Mouse (Mus musculus) myocyte (in vitro differentiated cells): ENCODE measurements around the gene Krtap4-1.

Experiments
- CEBPB ChIP-seq: IDR thresholded peaks from 2 replicates; pipeline ENCODE4 v1.6.1; 2011; ENCODE audit warnings: mild to moderate bottlenecking, moderate library complexity; ENCODE audit not compliant: poor library complexity, insufficient read depth, severe bottlenecking
- E2F4 ChIP-seq: IDR thresholded peaks from one replicate; pipeline ENCODE4 v1.6.1; 2011; ENCODE audit warnings: mild to moderate bottlenecking, control low read depth, moderate library complexity; ENCODE audit not compliant: insufficient read depth
- MAX ChIP-seq: IDR thresholded peaks from one replicate; pipeline ENCODE4 v1.6.1; 2011; ENCODE audit warnings: low read depth, mild to moderate bottlenecking, control low read depth
- MYOD1 ChIP-seq, 3 experiments: IDR thresholded peaks; one replicate each; pipeline ENCODE4 v1.6.1; 2011; ENCODE audit warnings: control low read depth in 2 of 3, low read depth in 2 of 3, mild to moderate bottlenecking in 2 of 3, moderate library complexity in 1 of 3; ENCODE audit not compliant: insufficient read length in 2 of 3, control insufficient read depth in 1 of 3
- MYOG ChIP-seq, 3 experiments: IDR thresholded peaks; one replicate each; pipeline ENCODE4 v1.6.1; 2011; ENCODE audit warnings: control low read depth in 2 of 3, low read depth in 2 of 3, mild to moderate bottlenecking in 2 of 3; ENCODE audit not compliant: insufficient read length in 2 of 3, control insufficient read depth in 1 of 3, insufficient read depth in 1 of 3
- POLR2A ChIP-seq: IDR thresholded peaks from one replicate; pipeline ENCODE4 v1.6.1; 2011; ENCODE audit warnings: low read depth, mild to moderate bottlenecking, control low read depth, moderate library complexity; ENCODE audit not compliant: insufficient read length
- POLR2AphosphoS2 ChIP-seq: IDR thresholded peaks from one replicate; pipeline ENCODE4 v1.6.1; 2011; ENCODE audit warnings: low read depth, control low read depth; ENCODE audit not compliant: insufficient read length
- REST ChIP-seq: IDR thresholded peaks from one replicate; pipeline ENCODE4 v1.6.1; 2011; ENCODE audit warnings: mild to moderate bottlenecking, control low read depth, moderate library complexity; ENCODE audit not compliant: insufficient read depth, insufficient read length
- TCF12 ChIP-seq: IDR thresholded peaks from one replicate; pipeline ENCODE4 v1.6.1; 2011; ENCODE audit warnings: mild to moderate bottlenecking, control low read depth; ENCODE audit not compliant: poor library complexity, insufficient read depth, severe bottlenecking
- TCF3 ChIP-seq: IDR thresholded peaks from one replicate; pipeline ENCODE4 v1.6.1; 2011; ENCODE audit warnings: low read depth, control low read depth; ENCODE audit not compliant: insufficient read length
- USF1 ChIP-seq: IDR thresholded peaks from one replicate; pipeline ENCODE4 v1.6.1; 2011; ENCODE audit warnings: low read depth, mild to moderate bottlenecking, control low read depth, moderate library complexity

- no peak for TF ChIP-seq REST
- TF ChIP-seq POLR2AphosphoS2, result no peak
- TF ChIP-seq TCF3, result no peak
- TF ChIP-seq POLR2A, result no peak
- no peak for TF ChIP-seq MAX
- no peak for TF ChIP-seq USF1
- no peak for TF ChIP-seq TCF12
- TF ChIP-seq MYOG (IDR thresholded peaks at IDR 0.05; ENCODE audit: control insufficient read depth in 1 of 3, insufficient read depth in 1 of 3, insufficient read length in 2 of 3, low read depth in 2 of 3), result no peak
- no peak for TF ChIP-seq CEBPB
- no peak for TF ChIP-seq MYOD1 (IDR thresholded peaks at IDR 0.05; ENCODE audit: control insufficient read depth in 1 of 3, insufficient read length in 2 of 3, low read depth in 2 of 3)
- TF ChIP-seq E2F4, result no peak
Measured at GRCm38 (mm10) chr11:99640926-99641325, 12.9 kb upstream of the Krtap4-1 start.
